Mouse (Mus musculus) left cerebral cortex, adult 11 months (tissue): Measurements from ENCODE around the gene Snca.
A peak's percentile ranks its signal among the peaks of the same experiment; 100 is the strongest.

Source experiments
- DNase-seq: peaks from one replicate; pipeline ENCODE4 v3.0.0; 2022; ENCODE audit warnings: low spot score

The Snca gene

DNA sequence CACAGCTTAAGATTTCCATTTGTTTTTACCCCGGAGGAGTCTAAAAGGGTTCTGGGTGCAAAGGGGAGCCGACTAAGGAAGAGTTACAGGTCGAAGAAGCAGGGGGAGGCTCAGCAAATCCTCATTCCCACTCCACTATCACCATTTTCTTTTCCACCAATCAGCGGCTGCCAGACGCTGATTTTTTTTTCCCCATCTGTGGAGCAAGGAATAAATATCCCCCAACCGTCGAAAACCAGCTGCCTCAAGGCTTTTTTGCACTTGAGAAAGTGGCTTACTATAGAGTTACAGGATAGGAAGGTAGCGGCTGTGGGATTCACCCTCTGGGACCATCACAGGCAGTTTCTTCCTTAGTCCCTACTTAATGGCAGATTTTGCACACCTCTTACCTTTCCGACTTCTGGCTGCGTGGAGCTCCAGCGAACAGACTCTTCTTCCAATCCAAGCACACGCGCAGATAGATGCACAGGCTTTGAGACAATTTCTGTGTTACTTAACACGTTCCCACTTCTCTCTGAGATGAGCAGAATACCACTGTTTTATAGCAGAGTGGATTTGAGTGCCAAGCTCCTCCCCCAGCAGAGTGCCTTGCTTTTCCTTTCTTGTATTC lies at the start of gene Snca:
Gene Snca (minus strand): TSS at position 574 of the 610 bp plus-strand sequence.
- DNase-seq, result peak; percentile 47

GRCm38 (mm10) chr6:60870126-60870525 lies 40.5 kb upstream of the Snca start:
- no peak for DNase-seq

DNA sequence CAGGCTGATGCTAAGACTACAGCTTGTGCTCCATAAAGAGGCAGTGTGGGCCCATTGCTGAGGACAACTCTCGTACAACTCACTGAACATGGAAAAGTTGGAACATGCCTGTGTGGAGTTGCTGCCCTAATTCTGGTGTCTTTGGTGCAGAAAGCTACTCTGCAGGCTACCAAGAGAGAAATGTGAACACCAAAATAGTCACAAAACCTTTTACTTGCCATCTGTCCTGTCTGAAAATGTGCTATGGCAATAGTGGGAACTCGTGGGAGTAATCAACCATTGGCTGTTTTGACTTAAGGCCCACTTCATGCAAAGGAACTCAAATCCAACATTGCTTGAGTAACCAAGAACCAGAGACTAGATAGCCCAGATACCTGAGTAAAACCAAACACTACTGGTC lies 26.9 kb upstream of the Snca start:
- DNase-seq, result no peak

DNA sequence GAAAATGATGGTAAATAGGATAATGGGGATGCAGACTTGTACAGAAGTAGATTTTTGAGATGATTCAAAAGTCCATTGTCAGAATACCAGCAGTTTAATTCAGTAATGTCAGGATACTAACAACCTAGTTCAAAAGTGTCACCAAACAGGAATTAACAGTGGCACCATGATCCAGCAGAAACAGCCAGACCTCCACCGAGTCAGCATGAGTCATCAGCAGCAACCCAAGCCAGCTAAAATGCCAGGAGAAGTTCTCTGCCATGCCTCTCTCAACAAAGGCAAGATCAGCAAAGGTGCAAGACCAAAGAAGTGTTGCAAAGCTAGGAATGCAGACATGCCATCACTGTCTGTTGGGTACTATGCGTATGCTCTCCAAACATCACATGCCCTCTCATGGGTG lies 22.0 kb upstream of the Snca start:
- no peak for DNase-seq

GRCm38 (mm10) chr6:60828429-60829264 lies 1.0 kb downstream of the Snca start:
- peak; percentile 62 for DNase-seq

- no peak for DNase-seq
Observed at GRCm38 (mm10) chr6:60828047-60828428, 1.6 kb downstream of the Snca start.

DNA sequence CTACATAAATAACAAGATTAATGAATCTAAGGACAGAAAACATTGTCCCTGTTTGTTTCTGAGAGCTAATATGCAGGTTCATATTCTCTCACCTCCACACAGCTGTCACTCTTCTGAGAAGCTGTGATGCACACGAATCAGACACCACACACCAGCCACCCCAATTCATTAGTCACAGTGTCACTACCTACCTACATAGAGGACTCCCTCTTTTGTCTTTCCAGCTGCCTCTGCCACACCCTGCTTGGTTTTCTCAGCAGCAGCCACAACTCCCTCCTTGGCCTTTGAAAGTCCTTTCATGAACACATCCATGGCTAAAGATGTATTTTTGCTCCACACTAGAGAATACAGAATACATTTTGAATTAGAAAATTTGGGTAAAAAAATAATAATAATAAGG lies 2.4 kb downstream of the Snca start:
- no peak for DNase-seq

GRCm38 (mm10) chr6:60819272-60819671 lies 10.4 kb downstream of the Snca start:
- DNase-seq, result no peak

DNA sequence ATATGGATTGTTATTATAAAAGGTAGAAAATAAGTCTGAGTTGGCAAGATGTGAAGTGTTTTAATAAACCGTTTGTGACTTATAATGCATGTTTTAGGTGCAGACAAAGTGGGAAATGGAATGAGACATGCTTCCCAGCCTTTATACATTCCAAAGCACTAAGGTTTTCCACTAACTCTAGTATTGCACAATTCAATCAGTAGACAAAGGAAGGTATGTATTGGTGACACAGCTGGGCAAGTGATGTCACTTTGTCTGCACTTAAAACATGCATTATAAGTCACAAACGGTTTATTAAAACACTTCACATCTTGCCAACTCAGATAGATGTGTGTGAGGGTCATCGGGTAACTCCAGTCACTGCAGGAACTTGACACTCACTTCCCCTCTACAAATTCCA lies 16.1 kb downstream of the Snca start:
- DNase-seq, result no peak

DNA sequence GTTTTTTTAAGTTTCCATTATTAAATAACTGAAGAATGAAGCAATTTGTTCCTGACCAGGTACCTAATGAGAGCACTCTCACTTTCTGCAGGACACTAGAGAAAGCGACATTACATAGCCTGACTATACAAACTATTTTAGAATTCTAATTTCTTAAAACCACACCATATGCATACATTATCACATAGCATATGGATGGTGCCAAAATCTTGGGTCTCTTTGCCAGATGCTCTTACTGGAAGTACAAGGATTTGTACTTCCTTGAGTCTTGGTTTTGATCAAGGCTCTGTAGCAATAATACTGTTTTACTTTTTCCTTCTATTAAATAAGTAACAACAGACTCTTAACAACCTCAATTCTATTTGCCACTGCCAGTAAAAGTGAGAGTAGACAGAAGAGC lies 31.4 kb downstream of the Snca start:
- DNase-seq, result no peak

DNA sequence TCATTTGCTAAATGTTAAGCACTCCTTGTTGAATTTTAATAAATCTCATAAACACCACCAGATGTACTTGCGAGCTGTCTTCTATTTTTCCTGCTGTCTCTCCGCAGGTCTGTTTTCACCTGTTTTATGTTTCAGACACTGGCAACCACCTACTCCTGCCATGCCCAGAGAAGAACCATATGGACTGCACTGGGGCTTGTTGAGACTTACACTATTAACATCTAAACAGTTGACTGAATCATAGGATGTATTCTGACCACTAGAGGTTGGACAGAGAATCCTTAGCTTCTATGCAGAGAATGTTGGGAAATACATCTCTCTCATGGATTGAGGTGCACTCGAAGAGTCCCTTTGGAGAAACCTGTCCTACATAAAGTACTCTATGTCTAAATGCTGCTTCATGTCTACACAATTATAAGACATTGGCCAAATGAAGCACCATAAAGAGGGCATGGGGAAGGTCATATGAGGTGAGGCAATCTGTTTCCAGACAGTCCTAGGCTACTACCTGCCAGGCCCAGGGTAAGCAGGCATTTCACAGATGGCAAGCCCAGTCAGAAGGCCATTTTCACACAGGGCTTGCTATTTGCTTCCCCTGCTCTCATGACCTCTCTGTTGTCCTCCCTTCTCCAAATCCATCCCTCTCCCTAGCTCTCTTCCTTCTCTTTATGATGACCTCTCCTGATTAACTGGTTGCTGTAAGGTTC lies 35.8 kb downstream of the Snca start:
- DNase-seq, result no peak

DNA sequence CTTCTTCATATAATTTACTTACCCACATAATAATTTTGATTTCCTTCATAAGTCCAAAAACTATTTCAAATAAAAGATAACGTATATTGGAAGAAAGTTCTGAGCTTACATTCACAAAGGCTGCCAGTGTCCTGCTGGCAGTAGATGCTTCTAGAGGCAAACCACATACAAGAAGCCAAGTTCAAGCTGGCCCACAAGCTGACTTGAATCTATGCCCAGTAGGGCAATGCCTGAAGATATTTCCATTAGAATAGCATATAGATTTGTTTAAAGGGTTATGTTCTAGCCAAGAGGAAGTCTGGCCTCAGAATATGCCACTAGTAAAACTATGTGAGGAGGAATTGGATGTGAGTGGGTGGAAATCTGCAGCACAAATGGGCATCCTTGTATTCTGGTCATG lies 42.7 kb downstream of the Snca start:
- no peak for DNase-seq

GRCm38 (mm10) chr6:60771899-60772298 lies 57.8 kb downstream of the Snca start:
- DNase-seq, result no peak

GRCm38 (mm10) chr6:60765696-60766095 lies 64.0 kb downstream of the Snca start:
- DNase-seq, result peak; percentile 38

GRCm38 (mm10) chr6:60762864-60763263 lies 66.8 kb downstream of the Snca start:
- no peak for DNase-seq

DNA sequence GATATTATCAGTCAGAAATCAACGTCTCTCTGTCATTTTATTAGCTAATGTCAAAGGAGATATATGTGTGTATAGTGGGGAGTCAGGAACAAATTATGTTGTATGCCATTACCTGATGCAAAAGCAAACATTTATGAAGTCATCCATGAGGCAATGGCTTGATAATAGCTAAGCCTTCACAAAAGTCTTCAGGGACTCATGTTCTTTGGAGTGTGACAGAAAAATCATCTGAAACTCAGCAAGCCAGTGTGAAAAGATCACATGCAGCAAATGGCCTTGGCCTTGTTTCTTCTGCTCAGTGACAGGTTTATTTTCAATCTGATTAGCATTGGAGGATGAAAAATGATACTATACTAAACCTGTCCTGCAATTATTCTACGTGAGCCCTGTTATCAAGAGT lies 67.9 kb downstream of the Snca start:
- no peak for DNase-seq

- no peak for DNase-seq
Observed at GRCm38 (mm10) chr6:60754975-60755374, 74.7 kb downstream of the Snca start.

GRCm38 (mm10) chr6:60745965-60746364 lies 83.7 kb downstream of the Snca start:
- DNase-seq, result no peak

DNA sequence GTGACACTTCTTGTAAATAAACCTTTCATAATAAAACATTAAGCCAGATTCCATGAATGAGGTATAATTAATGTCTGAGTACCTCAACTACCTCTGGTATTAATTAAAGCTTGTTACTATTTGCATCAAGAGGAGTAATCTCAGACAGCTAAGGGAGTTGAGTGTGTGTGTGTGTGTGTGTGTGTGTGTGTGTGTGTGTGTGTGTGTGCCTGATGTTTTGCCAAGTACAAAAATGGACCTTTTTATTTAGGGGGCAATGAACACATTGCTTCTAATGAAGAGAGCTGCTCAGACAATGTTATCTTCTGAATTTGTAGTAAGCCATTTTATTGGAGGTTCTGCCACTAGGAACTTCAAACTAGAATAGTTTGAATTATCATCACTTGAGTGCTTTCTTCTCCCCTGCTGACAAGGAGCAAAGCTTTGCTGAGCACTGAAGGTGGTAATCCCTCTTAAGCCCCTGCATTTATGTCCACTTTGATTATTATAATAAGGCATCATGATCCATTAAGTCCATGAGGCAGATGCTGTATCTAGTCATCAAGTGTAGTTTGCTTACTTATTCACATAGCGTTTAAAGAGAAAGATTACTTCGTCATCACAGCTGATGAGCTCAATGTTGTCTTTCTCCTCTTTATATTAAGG lies 88.1 kb downstream of the Snca start:
- no peak for DNase-seq

DNA sequence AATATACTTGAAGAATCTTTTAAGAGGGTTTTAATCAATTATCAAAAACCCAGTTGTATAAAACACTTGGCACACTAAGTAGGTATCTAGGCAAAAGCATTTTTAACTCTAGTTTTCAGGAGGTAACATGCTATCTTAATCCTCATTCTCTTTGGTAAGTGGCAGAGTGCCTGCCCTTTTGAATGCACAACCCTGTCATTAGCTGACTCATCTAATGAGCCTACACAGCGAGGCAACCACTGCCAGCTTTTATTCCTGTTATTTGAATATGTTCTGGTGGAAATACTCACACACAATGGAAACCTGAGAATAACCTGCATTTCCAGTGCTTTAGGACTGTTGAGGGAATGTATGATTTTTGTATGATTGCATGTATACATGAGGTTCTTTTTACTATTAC lies 89.9 kb downstream of the Snca start:
- DNase-seq, result peak; percentile 33

GRCm38 (mm10) chr6:60731164-60731563 lies 98.5 kb downstream of the Snca start:
- DNase-seq, result no peak

- DNase-seq, result no peak
Observed at GRCm38 (mm10) chr6:60724110-60724829, 105.4 kb downstream of the Snca start.
